Mouse (Mus musculus): Measurements from ENCODE around the gene Vwa1. TPM values are rescaled to one million over a fixed set of nuclear protein-coding genes. Genes with fewer than 3 reads are reported as not detected.
A peak's percentile ranks its signal among the peaks of the same experiment; 100 is the strongest.

Vwa1 gene
- total and polyA plus RNA-seq, 3 experiments = 0.33 to 0.42 TPM; not detected in 1

DNA sequence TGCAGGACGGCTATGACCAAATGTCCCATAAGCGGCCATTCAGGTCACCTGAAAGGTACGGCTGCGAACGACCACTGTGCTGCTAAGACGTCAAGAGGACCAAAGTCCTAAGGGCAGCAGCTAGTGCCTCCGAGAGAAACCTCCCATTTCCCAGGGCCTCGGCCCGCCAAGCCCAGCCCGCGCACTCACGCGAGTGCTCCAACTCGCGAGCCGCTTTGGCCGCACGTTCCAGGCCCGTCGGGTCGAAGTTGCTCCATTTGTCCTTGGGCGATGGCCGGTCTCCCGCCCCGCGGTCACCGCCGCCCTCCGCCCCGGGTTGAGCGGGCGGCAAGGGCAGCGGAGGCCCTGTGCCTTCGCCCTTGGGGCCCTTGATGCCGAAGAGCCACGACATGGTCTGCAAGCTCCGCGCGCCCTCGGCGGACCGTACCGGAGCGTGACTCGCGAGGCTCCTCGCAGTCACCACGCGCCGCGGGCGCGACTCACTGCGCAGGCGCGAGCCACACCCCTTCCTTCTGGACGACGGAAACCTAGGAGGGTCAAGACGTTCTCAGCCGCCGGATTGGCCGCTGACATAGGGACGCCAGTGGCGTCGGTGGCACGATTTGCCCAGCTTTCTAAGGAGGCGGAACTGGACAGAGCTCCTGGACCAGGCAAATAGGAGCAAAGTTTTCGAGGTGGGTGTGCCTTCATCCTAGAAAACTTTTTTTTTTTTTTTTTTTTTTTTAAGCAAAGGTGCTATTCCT, 13.7 kb downstream of the Vwa1 start, which contains the start of gene Atad3a (continued):
- TF ChIP-seq CTCF (IDR thresholded peaks at IDR 0.05 in 2 of 3, conservative IDR thresholded peaks at IDR 0.05 in 1 of 3; ENCODE audit: control insufficient read depth in 1 of 3, insufficient read depth in 1 of 3, low read depth in 2 of 3, low read length in 3 of 3, poor library complexity in 1 of 3, severe bottlenecking in 1 of 3) (no peak), ELF1 (IDR thresholded peaks at IDR 0.05; ENCODE audit: low read depth, low read length) (peak; percentile 85), TCF12 (IDR thresholded peaks at IDR 0.05; ENCODE audit: low read depth, low read length) (peak; percentile 64)

DNA sequence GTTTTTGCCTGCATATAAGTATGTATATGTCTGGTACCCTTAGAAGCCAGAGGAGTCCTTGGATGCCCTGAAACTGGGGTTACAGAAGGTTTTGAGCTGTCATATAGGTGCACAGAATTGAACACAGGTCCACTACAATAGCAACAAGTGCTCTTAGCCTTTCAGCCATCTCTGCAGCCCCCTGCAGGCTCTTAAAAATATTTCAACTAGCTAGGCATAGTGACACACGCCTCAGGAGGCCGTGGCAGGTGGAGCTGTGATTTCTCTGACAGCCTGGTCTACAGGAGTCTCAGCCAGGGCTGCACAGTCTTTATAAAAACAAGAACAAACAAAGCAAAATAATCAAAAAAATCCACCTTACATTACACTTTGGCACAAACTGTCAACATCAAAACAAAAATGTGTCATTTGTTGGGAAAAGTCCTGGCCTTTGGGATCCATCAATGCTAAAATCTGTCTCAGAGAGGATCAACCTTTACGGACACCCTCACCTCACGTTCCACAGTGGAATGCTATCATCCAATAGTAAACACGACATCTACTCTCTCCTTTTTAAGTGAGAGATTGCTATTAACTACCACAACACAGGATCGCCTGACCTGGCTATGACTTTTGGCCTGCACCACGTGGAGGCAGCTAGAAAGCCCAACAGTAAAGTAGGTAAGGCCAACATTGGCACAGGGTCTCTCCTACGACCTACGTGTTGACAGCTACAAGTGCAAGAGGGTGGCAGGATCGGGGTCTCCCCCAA, 14.5 kb downstream of the Vwa1 start:
- Histone ChIP-seq H3K4me1 (ENCODE audit: control insufficient read depth in 1 of 2, insufficient read depth in 2 of 2, low read length in 2 of 2) (peaks cover 4 to 16% of the 10 kb centered on the region in 2 experiments), H3K27ac (ENCODE audit: control insufficient read depth, low read depth, low read length) (peak overlapping the region; percentile 53), H3K36me3 (ENCODE audit: control insufficient read depth in 1 of 2, insufficient read depth in 2 of 2, low read length in 2 of 2) (peaks cover 5 to 18% of the 10 kb centered on the region in 2 experiments), H3K9ac (ENCODE audit: control insufficient read depth, low read depth, low read length, poor library complexity, severe bottlenecking) (peak overlapping the region; percentile 92), H3K27me3 (ENCODE audit: control insufficient read depth in 1 of 2, insufficient read depth in 2 of 2, low read length in 2 of 2) (no peaks in the 10 kb centered on the region), H3K9me3 (replicated peaks; ENCODE audit: insufficient read depth, low read length) (no peaks in the 10 kb centered on the region), H3K4me3 (ENCODE audit: control insufficient read depth in 1 of 2, insufficient read depth in 1 of 2, low read depth in 2 of 2, low read length in 2 of 2) (peak overlapping the region; percentile 89 to 91), H3K79me2 (ENCODE audit: control insufficient read depth, insufficient read depth, low read length, poor library complexity) (peaks cover 47% of the 10 kb centered on the region)
- peak; percentile 75 for DNase-seq (ENCODE audit: low read depth, low spot score)
- TF ChIP-seq E2F4 (IDR thresholded peaks at IDR 0.05; ENCODE audit: borderline replicate concordance, low read depth, low read length) (no peak), MYB (IDR thresholded peaks at IDR 0.05; ENCODE audit: low read depth, low read length) (no peak), USF1 (IDR thresholded peaks at IDR 0.05; ENCODE audit: low read depth, low read length) (0 out of 2 replicates have a peak, but pooled peaks have one; percentile 12), TAL1 (IDR thresholded peaks at IDR 0.05; ENCODE audit: low read length) (no peak), ELF1 (IDR thresholded peaks at IDR 0.05; ENCODE audit: low read depth, low read length) (no peak), CTCF (IDR thresholded peaks at IDR 0.05 in 2 of 3, conservative IDR thresholded peaks at IDR 0.05 in 1 of 3; ENCODE audit: control insufficient read depth in 1 of 3, insufficient read depth in 1 of 3, low read depth in 2 of 3, low read length in 3 of 3, poor library complexity in 1 of 3, severe bottlenecking in 1 of 3) (peak in 2 of 3 experiments; percentile 31 to 52; a peak in 4 of 6 replicates), ZMIZ1 (IDR thresholded peaks at IDR 0.05; ENCODE audit: low read depth, low read length) (no peak), GABPA (IDR thresholded peaks at IDR 0.05; ENCODE audit: low read depth, low read length) (no peak), RCOR1 (IDR thresholded peaks at IDR 0.05; ENCODE audit: low read depth, low read length) (no peak; the same call in 1 of the 2 replicates), SIN3A (IDR thresholded peaks at IDR 0.05; ENCODE audit: low read length) (peak; percentile 66; the same call in 1 of the 2 replicates), POLR2A (IDR thresholded peaks at IDR 0.05; ENCODE audit: control insufficient read depth in 1 of 2, insufficient read depth in 1 of 2, low read depth in 1 of 2, low read length in 2 of 2, poor library complexity in 1 of 2) (no peak), CHD2 (IDR thresholded peaks at IDR 0.05; ENCODE audit: low read length) (no peak), NRF1 (IDR thresholded peaks at IDR 0.05; ENCODE audit: insufficient read depth, low read depth, low read length, poor library complexity, severe bottlenecking) (peak; percentile 13; the same call in 1 of the 2 replicates), USF2 (IDR thresholded peaks at IDR 0.05; ENCODE audit: borderline replicate concordance in 1 of 2, insufficient read depth in 1 of 2, low read depth in 1 of 2, low read length in 2 of 2) (no peak), HCFC1 (IDR thresholded peaks at IDR 0.05; ENCODE audit: low read depth, low read length) (no peak; the same call in 1 of the 2 replicates), BHLHE40 (IDR thresholded peaks at IDR 0.05; ENCODE audit: borderline replicate concordance, low read depth, low read length) (peak; percentile 9; the same call in 1 of the 2 replicates), TBP (IDR thresholded peaks at IDR 0.05; ENCODE audit: low read depth, low read length) (no peak), EP300 (IDR thresholded peaks at IDR 0.05; ENCODE audit: low read depth in 1 of 2, low read length in 2 of 2) (no peak), MXI1 (IDR thresholded peaks at IDR 0.05; ENCODE audit: low read depth, low read length) (peak; percentile 82), JUND (IDR thresholded peaks at IDR 0.05; ENCODE audit: low read depth, low read length) (no peak), ETS1 (IDR thresholded peaks at IDR 0.05; ENCODE audit: low read depth, low read length) (no peak), MAZ (IDR thresholded peaks at IDR 0.05; ENCODE audit: low read depth, low read length) (no peak), UBTF (IDR thresholded peaks at IDR 0.05; ENCODE audit: borderline replicate concordance, insufficient read depth, low read depth, low read length) (no peak), MAX (IDR thresholded peaks at IDR 0.05; ENCODE audit: low read length) (peak; percentile 73), CHD1 (IDR thresholded peaks at IDR 0.05; ENCODE audit: low read depth, low read length) (peak; percentile 70; the same call in 1 of the 2 replicates), MYC (IDR thresholded peaks at IDR 0.05; ENCODE audit: low read depth, low read length) (peak; percentile 78; the same call in 1 of the 2 replicates), MAFK (IDR thresholded peaks at IDR 0.05; ENCODE audit: borderline replicate concordance, low read depth, low read length) (no peak)

Data from MEL (cell line).